Mouse (Mus musculus) lung, postnatal 4 days (tissue): Measurements from ENCODE around the gene Stx8.

Experiments used
- DNase-seq, 2 experiments: peaks; one replicate each; pipeline ENCODE4 v3.0.0; 2021

Stx8 gene

DNA sequence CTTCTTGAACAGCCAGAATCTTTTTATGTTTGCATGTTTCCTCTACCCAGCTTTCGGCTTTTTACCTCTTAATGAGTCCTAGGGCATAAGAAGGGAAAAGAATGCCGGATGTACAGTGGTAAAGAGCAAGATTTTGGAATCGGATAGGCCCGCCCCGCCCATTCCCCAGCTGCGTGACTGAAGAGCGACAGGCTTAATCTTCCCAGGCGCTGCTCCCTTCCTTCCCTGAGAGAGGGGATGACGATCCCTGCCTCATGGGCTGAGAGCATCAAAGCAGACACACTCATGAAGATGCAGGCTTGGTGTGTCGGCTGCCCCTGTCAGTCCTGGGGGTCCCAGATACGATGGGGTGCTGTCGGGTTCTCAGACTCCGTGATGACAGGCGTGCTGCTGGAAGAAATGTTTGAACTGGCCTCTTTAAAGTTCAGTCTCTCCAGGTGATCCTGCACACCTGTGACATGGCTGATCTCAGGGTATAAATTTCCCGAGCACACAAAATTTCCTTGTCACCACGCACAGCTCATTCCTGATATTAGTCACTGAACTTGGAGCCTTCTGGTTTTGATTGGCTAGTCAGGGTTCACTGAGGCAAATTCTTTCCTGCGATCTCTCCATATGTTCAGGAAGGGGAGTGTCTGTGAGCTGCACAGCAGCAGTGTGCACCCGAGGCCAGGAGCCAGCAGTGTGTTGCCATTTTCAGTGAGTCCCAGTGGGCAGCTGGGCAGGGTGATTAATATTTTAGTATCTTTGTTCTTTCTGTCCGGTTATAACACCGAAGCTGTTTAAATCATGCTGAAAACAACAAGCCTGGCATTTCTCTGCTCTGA, 70.4 kb downstream of the Stx8 start:
- DNase-seq, result no peak

DNA sequence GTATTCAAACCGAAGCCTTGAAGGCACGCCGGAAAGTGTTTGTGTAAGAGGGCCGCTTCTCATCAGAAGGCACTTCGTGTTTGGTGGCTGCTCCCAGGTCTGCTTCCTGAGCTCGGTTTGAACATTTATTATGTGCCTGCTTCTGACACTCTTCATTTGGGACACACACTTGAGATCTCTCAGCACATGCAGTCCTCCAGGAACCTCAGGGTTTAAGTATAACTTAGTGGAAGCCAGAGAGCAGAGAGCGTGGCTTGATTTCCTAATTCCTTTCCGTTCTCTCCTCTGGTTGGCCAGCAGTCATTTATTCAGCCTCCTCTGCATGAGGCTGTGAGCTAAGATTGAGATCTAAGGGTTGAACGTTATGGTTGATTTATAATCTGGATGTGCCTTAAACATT, 71.1 kb downstream of the Stx8 start:
- no peak for DNase-seq

DNA sequence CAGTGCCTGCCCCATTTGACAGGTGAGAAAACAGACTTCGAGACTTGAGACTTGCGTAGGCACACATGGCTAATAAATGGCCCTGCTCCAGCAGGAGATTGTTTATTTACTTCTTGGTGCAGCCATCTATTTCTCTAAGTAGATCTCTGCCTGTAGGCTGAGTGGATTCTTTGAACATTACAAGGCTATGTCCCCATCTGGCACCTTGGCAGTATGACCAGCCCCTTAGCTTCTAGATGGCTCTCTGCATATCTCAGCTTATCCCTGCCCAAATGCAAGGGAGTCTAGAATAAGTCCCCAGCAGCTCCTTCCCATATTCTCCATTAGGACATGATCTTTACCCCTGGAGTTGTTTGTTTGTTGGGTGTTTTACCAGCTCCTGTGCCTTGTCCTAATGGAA, 72.1 kb downstream of the Stx8 start:
- no peak for DNase-seq

DNA sequence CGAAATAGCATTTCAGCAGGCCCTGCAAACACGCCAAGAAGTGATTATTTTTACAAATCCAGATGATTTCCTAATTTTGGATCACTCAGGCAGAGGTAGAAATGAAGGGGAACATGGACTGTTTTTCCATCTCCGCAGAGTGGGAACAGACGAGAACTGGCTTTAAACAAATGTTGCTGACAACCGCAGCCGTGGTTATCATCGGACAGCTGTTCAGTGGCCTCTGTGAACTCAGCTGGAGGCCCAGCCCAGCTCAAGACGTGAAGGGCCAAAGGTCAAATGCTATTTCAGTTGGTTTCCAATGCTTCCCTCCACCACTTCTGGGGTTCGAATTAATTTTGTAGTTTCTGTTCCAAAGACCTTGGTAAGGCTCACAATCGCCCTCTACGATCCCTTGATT, 78.2 kb downstream of the Stx8 start:
- DNase-seq, result peak in 1 of 2 experiments; percentile 68

DNA sequence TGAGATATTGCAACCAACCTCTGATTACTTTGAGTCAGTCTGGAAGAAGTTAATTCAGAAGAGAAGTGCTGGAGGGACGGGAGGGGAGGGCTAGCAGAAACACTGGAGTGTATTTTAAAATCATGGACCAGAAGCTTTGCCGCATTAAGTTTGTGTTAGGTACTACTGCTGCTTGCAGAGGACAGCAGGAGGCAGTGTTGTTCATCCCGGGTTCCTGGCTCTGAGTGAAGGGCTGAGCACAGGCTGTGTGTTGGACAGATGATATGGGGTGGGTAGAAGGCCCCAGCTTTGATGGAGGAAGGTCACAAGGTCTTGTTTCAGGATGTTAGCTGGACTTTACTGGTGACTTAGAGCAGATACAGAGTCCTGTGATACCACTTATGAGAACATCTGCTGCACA, 80.9 kb downstream of the Stx8 start:
- DNase-seq, result no peak

DNA sequence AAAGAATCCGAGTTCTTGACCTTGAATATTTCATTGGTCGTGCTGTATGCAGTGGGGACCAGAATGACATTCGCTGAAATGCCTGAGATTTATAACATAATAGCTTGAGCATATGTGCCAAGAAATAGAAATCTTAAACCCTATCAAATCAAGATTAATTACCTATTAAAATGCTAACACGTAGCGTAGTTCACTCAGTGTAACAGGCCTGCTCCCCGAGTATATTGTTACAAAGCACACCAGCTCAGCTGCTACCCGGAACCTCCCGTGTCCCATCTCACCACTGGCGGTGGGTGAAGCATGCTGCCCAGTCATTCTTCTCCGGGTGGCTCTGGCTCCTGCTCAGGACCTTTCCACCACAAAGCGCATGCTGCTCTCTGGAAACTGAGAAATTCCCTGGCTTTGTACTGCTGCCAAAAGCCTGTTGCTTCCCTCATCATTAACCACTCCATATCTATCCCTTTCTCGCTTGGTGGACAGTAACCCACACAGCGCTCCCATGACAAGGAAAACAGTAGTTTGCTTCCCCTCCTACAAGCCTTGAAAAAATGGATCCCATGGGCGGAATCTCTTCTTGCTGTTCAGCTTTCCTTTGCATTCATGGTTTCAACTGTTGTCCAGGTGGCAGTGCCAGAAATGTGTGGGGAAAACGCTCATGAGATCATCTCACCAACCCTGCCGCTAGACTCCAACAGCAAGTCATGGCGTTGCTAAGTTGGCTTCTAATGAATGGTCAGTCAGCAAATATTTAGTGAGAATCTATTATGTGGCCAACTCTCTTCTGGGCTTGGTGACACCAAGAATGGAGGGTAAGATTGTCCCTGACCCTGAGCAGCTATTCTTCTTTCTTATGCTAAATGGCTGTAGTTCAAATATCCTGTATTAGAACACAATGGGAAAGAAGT, 83.5 kb downstream of the Stx8 start:
- DNase-seq, result peak in 1 of 2 experiments; percentile 44

DNA sequence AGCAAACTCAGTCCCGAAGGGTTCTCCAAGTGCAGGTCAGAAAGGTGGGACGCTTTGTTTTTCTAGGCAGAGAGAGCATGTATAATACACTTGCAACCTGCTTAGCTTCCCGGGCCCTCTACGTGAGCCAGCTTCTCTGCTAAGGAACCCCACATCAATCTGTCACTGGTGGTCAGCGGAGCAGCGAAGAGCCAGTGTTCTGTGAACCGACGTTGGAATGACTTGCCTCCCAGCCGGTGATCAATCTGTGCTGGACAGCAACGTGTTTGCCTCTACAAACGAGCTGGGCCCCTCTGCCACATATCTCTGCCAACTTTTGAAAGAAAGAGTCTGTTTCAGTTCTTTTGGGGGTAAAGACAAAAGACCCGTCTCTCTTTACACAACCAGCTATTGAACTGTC, 84.7 kb downstream of the Stx8 start:
- peak in 1 of 2 experiments; percentile 37 for DNase-seq

DNA sequence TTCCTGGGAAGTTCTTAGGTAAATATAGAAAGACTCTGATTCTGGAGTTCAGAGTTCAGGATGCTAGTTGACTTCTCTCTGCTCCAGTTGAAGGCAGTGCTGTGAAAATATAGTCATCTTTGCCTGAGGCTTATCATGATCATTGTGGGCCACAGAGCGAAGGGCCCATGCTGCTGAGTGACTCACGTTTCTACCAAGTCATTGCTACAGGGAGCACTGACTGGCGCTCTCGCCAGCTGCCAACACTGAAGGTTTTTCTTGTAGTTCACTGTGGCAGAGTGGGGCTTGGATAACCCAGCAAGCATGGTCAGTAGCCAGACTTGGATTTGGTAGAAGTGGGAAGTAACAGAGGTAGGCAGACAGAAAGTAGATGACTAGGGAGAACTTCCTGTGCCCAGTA, 85.3 kb downstream of the Stx8 start:
- no peak for DNase-seq

DNA sequence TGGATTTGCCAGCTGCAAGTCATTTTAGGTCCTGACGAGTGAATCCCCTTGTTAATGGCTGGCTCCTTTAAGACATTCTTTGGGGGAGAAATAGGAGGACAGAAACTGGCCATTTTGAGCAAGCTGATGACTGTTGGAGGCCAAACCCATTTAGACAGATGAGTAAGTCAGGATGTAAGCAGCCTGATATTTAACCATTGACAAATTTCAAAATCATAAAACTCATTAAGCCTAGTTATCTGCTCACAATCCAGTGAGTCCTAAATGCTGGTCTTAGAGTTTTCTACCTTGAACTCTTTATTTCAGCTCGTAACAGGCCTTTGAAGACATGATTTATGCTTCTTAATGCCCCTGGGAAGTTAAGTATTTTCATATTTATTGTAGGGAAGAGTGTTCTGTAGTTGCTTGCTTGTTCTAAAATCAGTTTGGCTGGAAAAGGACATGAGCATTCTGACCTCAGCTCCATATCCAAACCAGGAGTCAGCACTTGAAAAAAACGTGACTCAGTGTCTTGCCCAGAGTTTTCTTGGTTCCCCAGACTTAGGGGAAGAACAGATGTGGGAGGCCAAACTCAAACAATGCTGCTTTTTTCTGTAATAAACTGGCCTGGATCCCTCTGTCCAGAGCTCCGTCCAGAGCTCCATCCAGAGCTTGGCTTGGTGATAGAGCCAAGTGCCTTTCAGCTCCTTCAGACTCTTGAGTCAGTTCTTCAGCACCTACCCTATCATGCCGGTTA, 92.6 kb downstream of the Stx8 start:
- no peak for DNase-seq

DNA sequence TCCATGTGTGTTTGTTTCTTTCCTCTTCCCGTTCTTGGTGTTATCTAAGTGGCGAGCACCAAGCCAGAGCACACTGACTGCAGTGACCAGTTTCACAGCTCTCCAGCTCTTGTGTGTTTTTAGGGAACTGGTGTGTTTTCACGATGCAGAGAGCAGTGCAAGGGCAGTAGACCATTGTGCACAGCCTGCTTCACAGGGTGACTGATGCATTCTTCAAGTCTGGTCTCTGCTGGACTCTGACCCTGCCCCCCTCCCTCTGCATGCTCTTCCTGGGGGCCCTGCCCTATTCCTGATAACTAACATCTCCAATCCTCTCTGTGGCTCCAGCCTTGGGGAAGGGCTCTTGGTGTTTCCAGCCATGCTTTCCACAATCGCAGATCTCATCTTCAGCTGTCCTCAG, 94.7 kb downstream of the Stx8 start:
- no peak for DNase-seq

DNA sequence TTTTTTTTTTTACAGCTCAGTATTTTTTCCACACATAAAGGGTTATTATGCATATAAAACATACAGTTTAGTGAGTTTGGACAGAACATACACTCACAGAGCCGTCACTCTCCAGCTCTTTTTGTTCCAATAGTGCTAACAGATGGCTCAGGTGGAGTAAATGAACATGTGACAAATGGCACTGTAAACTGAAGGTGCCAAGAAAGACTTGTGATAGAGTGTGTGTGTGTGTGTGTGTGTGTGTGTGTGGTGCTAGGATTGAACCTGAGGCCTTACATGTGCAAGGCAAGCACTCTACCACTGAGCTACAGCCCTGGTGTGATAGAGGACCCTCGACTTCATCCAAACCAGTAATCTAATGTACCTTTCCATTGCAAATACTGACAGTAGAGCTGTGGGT, 96.1 kb downstream of the Stx8 start:
- DNase-seq, result no peak

DNA sequence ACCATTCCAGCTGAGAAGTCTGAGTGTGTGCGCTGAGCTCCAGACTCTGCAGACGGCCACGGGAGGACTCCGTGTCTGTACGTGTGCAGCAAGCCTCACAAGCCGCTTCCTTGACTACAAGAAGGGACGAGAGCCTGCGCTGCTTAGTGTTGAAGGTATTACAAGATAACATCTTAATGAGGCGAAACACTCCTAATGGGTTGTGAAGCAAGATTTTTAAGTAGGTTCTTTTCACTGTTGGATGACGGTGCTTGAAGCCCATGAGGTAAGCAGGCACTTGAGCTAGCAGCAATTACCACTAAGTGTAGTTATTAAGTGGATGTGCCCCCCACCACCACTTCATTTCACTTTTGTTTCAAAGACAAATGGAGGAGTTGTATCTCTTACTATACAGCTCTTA, 101.8 kb downstream of the Stx8 start:
- no peak for DNase-seq

DNA sequence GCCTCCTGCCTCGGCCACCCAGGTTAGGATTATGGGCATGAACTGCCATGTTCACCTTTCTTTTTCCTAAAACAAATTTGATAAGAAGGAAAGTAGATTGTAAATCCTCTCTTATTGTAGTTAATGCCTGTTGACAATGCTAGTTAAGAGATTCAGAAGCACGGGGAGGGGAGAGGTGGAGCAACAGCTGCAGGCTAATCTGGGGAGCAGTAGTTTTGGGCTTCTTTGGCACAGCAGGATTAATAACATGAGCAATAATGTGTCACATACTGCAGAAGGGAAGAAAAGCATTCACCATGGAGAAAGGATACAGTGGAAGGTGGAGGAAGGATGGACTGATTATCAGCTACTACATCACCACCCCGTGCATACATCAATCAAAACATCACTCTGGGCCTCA, 104.1 kb downstream of the Stx8 start:
- no peak for DNase-seq

DNA sequence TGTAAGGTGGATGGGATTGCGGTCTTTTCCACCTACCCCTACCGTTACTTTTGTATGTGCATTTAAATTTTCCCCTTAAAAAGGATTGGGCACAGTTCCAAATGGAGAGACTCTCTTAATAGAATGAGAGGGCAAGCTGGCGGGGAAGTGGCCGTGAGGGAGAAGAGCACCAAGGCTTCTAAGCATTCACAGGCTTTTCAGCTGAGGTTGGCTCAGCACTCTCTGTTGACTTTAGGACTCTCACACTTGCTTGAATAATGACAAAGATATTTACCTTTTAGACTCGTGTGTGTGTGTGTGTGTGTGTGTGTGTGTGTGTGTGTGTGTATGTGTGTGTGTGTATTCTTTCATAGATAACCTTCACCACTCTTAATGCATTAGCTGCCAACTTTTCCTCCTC, 105.8 kb downstream of the Stx8 start:
- DNase-seq, result no peak

DNA sequence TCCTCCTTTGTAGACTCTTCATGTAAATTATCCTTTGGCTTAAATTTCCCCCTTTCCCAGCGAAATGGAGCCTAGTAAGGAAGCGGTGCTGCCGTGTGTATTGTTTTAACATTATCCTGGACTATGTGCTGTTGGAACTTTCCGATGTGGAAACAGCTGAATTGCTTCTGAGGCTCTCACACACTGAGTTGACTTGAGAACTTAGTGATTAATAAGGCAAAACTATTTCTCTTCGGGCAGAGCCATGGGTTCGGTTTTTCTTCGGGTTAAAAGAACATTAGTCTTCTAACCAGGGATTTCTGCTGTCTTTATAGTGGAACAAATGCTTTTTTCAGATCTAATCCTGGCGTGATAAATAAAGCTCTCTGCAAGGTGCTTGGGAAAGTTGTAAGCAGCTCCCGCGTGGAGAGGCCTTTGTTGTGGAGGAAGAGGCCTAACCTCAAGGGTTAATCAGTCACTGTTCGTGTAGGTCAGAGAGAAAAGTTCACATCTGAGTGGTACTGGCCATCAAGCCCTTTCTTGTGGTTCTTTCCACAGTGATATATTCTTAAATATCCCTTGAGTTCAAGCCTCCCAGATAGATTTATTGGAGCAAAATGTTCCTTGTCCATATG, 106.7 kb downstream of the Stx8 start:
- DNase-seq, result no peak

DNA sequence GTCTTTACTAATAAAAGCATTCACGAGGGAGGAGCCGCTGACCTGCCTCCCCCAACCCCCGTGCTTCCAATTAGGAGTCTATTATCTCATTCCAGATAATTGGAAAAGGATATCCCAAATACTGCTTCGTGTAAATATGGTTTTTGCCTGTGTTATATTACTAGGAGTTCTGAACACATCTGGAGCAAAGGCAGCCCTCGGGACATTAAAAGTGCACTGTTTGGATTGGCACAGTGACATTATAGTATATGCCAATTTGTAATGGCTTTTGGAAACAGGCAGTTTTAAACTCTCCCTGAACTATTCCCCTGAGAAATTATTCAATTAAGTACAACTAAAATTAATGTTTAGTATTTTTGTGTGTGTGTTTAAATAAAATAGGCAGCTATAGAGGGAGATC, 108.7 kb downstream of the Stx8 start:
- DNase-seq, result no peak

DNA sequence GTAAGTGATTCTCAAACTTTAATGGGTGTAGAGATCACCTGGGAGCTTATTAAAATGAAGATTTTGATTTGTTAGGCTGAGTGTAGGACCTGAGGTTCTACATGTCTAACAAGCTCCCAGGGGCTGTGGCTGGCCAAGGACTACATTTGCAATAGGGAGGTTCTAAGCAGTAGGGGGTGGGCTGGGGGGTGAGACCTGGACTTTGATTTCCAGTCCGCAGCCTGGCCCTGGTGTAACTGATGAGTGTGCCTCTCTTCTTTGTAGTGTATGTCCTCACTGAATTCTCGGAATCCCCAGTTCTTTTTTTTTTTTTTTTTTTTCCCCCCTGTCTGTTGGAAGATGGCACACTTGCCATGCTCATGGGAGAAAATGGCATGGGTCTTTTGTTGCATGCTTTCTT, 109.3 kb downstream of the Stx8 start:
- DNase-seq, result no peak

DNA sequence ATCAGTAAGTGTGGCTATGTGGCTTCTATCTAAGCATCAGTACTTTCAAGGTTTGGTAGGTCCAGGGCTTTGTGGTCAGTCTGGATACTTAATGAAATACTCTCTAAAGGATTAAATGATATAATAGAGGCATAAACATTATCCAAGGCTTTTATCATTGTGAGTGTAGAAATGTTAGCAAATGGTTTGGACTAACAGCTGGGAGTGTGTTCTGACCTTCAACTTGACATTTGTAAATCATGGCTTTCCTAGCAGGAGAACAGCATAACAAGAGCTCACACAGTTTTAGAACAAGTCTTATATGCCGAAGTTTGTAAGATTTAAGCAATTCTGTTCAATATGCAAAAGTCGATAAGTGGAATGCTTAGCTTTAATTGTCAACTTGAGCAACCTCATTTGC, 113.8 kb downstream of the Stx8 start:
- no peak for DNase-seq

DNA sequence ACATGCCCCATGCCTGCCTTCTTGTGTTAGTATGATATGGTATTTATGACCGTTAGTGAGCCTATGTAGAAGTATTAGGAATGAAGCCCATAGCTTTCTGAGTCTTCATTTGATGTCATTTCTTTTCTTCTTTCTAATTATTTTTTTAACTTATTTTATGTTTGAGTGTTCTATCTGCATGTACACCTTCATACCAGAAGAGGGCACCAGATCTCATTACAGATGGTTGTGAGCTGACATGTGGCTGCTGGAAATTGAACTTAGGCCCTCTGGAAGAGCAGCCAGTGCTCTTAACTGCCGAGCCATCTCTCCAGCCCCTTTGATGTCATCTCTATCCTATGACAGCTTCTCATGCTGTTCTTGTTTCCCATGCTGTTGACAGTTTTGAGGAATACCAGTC, 115.0 kb downstream of the Stx8 start:
- no peak for DNase-seq

DNA sequence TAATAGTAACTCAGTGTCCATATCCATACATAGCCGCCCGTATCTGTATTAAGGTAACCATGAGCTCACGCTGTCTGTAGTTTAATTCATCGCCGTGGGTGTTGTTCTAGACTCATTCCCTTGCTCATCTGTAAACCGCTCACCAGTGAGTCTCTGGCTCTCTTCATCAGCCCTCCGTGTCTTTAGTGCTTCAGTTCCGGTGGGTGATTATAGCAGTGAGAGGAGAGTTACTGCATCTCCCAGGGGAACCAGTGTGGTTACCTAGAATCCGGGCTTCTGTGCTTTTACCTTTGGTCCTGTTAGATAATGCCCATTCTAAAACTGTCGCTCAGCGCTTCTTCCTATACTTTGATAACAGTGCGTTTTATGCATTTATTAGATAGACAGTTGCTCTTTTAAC, 116.8 kb downstream of the Stx8 start:
- DNase-seq, result no peak

DNA sequence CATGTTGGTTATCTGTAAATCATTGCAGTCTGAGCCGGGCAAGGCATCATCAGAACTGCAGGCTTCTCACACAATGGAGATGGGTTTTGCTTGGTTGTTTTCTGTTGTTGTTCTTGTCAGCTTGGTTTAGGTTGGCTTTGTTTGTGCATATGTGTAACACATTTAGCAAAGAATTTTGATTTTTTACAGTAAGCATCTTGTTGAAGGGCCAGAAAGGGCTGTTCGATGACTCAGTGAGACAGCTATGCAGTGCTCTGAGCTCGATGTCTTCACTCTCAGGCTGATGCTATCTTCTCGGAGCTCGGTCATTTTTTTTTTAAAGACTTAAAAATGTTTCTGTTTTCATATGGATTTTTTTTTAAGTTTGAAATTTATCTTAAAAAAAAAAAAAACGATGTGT, 117.6 kb downstream of the Stx8 start:
- DNase-seq, result no peak

DNA sequence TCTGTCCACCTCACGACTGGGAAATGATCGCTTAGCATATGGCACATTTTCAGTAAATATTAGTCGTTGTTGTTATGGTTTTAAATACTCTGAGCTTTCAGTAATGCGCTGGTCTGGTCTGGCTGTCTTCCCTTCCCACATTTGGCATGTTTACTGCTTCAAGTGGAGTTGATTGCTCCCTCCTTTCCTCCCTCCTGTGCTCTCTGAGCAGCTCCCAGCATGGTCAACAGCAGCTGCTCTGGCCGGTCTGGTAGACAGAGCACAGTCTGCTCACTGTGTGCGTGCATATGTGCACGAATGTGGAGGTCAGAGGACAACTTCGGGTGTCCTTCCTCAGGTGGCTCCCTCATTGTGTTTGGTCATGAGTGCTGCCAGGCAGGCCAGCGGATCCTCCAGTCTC, 120.2 kb downstream of the Stx8 start:
- peak; percentile 23 to 58 for DNase-seq

DNA sequence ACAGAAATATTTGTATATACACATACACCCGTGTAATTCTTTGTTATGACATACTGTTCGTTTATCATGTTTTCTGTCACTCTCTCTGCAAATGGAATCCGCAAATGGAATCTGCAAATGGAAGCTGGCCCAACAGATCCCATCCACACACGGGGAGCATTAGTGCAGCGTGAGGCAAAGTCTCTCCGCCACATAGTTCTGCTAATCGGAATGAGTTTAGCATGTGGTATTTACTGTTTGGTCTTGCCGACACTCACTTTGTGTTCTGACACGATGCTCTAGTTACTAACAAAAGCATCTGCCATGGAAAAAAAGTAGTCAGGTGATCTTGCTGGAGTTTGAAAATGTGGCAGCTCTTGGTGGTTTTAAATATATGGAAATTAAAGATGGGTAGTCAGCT, 123.4 kb downstream of the Stx8 start:
- DNase-seq, result peak in 1 of 2 experiments; percentile 28
